Mouse (Mus musculus): ENCODE results near the gene Pacs2. TPM values are rescaled to one million over a fixed set of nuclear protein-coding genes. Genes with fewer than 3 reads are reported as not detected.
A peak's percentile ranks its signal among the peaks of the same experiment; 100 is the strongest.

Gene Pacs2
- total RNA-seq, 1 experiment, result 17.2 TPM

DNA sequence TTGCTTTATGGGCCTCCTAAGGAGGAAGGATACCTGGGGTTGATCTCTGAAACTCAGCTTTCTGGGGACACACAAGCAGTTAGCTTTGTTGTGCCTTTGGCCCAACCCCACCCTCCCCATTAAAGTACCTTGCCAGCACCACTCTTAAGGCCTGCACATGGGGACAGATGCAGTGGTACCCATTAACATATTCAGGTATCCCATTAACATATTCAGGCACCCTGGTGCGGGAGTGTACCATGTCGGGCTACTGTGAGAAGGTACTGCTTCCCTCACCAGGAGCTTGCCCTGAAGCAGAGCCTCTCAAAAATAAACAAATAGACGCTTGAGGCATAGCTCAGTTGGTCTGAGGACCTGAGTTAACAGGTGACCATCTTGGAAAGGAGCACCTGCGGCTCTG is 73.7 kb downstream of the Pacs2 start:
- DNase-seq (ENCODE audit: low read depth, low spot score), result no peak
- Histone ChIP-seq H3K27ac (ENCODE audit: insufficient read depth, low read depth, low read length, poor library complexity, severe bottlenecking) (no peak overlapping the region), H3K36me3 (ENCODE audit: control insufficient read depth, insufficient read depth, low read length, poor library complexity, severe bottlenecking) (no peaks in the 10 kb centered on the region), H3K9ac (ENCODE audit: insufficient read depth, low read depth, low read length, poor library complexity, severe bottlenecking) (no peak overlapping the region), H3K9me3 (ENCODE audit: control insufficient read depth, insufficient read depth, low read depth, low read length) (no peaks in the 10 kb centered on the region), H3K4me3 (ENCODE audit: insufficient read depth in 1 of 2, low read depth in 1 of 2, low read length in 2 of 2, poor library complexity in 1 of 2, severe bottlenecking in 1 of 2) (no peak overlapping the region), H3K4me1 (ENCODE audit: control insufficient read depth in 2 of 2, insufficient read depth in 2 of 2, low read length in 2 of 2, poor library complexity in 1 of 2) (peaks cover 0 to 13% of the 10 kb centered on the region in 2 experiments; a peak in 2 of 4 replicates)
- in situ Hi-C loops (cut with MboI; ENCODE audit: low sequenced_read_pairs in 2 of 2, unreplicated experiment in 2 of 2), result no loop called here
- no peak for TF ChIP-seq MAFK (IDR thresholded peaks at IDR 0.05; ENCODE audit: insufficient read depth, low read depth, low read length)
- no peak for TF ChIP-seq ZNF384 (IDR thresholded peaks at IDR 0.05; ENCODE audit: low read depth, low read length)
- TF ChIP-seq ZC3H11A (IDR thresholded peaks at IDR 0.05; ENCODE audit: borderline replicate concordance, low read depth, low read length), result no peak
- no peak for TF ChIP-seq CHD2 (IDR thresholded peaks at IDR 0.05; ENCODE audit: low read depth, low read length)

DNA sequence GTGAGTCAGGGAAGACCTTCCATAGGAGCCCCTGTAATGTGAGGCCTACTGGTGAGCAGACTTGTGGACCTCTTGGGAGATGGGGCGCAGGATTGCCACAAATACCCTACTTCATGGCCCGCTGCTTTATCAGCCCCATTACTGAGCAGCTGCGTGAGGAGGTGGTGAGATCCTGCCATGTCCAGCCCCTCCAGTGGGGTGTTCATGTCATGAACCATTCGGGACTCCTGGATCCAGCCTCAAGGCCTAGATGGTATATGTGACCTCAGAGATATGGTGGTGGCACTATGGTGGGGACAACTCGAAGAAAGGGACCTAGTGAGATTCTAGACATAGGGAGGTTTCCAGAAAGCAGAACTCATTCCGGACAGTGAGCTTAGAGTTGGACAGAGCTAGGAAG is 74.8 kb downstream of the Pacs2 start:
- Histone ChIP-seq H3K4me1 (ENCODE audit: control insufficient read depth in 2 of 2, insufficient read depth in 2 of 2, low read length in 2 of 2, poor library complexity in 1 of 2) (peaks cover 0 to 13% of the 10 kb centered on the region in 2 experiments; a peak in 2 of 4 replicates), H3K27ac (ENCODE audit: insufficient read depth, low read depth, low read length, poor library complexity, severe bottlenecking) (no peak overlapping the region), H3K4me3 (ENCODE audit: insufficient read depth in 1 of 2, low read depth in 1 of 2, low read length in 2 of 2, poor library complexity in 1 of 2, severe bottlenecking in 1 of 2) (no peak overlapping the region), H3K9me3 (ENCODE audit: control insufficient read depth, insufficient read depth, low read depth, low read length) (no peaks in the 10 kb centered on the region), H3K9ac (ENCODE audit: insufficient read depth, low read depth, low read length, poor library complexity, severe bottlenecking) (no peak overlapping the region), H3K36me3 (ENCODE audit: control insufficient read depth, insufficient read depth, low read length, poor library complexity, severe bottlenecking) (no peaks in the 10 kb centered on the region)
- in situ Hi-C loops (cut with MboI; ENCODE audit: low sequenced_read_pairs in 2 of 2, unreplicated experiment in 2 of 2), result no loop called here
- DNase-seq (ENCODE audit: low read depth, low spot score), result no peak
- no peak for TF ChIP-seq ZC3H11A (IDR thresholded peaks at IDR 0.05; ENCODE audit: borderline replicate concordance, low read depth, low read length)

- no peaks in the 10 kb centered on the region for H3K36me3 ChIP-seq (ENCODE audit: control insufficient read depth, insufficient read depth, low read length, poor library complexity, severe bottlenecking)
- TF ChIP-seq HCFC1 (IDR thresholded peaks at IDR 0.05; ENCODE audit: borderline replicate concordance, insufficient read depth, low read length) (no peak), ZC3H11A (IDR thresholded peaks at IDR 0.05; ENCODE audit: borderline replicate concordance, low read depth, low read length) (no peak), MAFK (IDR thresholded peaks at IDR 0.05; ENCODE audit: insufficient read depth, low read depth, low read length) (no peak), ZNF384 (IDR thresholded peaks at IDR 0.05; ENCODE audit: low read depth, low read length) (no peak), CHD2 (IDR thresholded peaks at IDR 0.05; ENCODE audit: low read depth, low read length) (no peak)
- H3K9me3 ChIP-seq (ENCODE audit: control insufficient read depth, insufficient read depth, low read depth, low read length), result no peaks in the 10 kb centered on the region
- H3K9ac ChIP-seq (ENCODE audit: insufficient read depth, low read depth, low read length, poor library complexity, severe bottlenecking), result no peak overlapping the region
- H3K27ac ChIP-seq (ENCODE audit: insufficient read depth, low read depth, low read length, poor library complexity, severe bottlenecking), result no peak overlapping the region
- no peak for DNase-seq (ENCODE audit: low read depth, low spot score)
- in situ Hi-C loops (cut with MboI; ENCODE audit: low sequenced_read_pairs in 2 of 2, unreplicated experiment in 2 of 2), result no loop called here
- no peak overlapping the region for H3K4me3 ChIP-seq (ENCODE audit: insufficient read depth in 1 of 2, low read depth in 1 of 2, low read length in 2 of 2, poor library complexity in 1 of 2, severe bottlenecking in 1 of 2)
- peaks cover 0 to 15% of the 10 kb centered on the region in 2 experiments; a peak in 2 of 4 replicates for H3K4me1 ChIP-seq (ENCODE audit: control insufficient read depth in 2 of 2, insufficient read depth in 2 of 2, low read length in 2 of 2, poor library complexity in 1 of 2)
These were observed 75.7 kb downstream of the Pacs2 start for GRCm38 (mm10) chr12:113090053-113090452.

- Histone ChIP-seq H3K27ac (ENCODE audit: insufficient read depth, low read depth, low read length, poor library complexity, severe bottlenecking) (no peak overlapping the region), H3K9me3 (ENCODE audit: control insufficient read depth, insufficient read depth, low read depth, low read length) (no peaks in the 10 kb centered on the region), H3K4me1 (ENCODE audit: control insufficient read depth in 2 of 2, insufficient read depth in 2 of 2, low read length in 2 of 2, poor library complexity in 1 of 2) (peaks cover 5 to 40% of the 10 kb centered on the region in 2 experiments; a peak in 2 of 4 replicates), H3K36me3 (ENCODE audit: control insufficient read depth, insufficient read depth, low read length, poor library complexity, severe bottlenecking) (no peaks in the 10 kb centered on the region; the same call in 1 of the 2 replicates), H3K4me3 (ENCODE audit: insufficient read depth in 1 of 2, low read depth in 1 of 2, low read length in 2 of 2, poor library complexity in 1 of 2, severe bottlenecking in 1 of 2) (peak overlapping the region; percentile 71 to 94; a peak in 3 of 4 replicates), H3K9ac (ENCODE audit: insufficient read depth, low read depth, low read length, poor library complexity, severe bottlenecking) (no peak overlapping the region)
- no peak for TF ChIP-seq MAFK (IDR thresholded peaks at IDR 0.05; ENCODE audit: insufficient read depth, low read depth, low read length)
- no peak for TF ChIP-seq HCFC1 (IDR thresholded peaks at IDR 0.05; ENCODE audit: borderline replicate concordance, insufficient read depth, low read length)
- no peak for TF ChIP-seq ZC3H11A (IDR thresholded peaks at IDR 0.05; ENCODE audit: borderline replicate concordance, low read depth, low read length)
- no peak for TF ChIP-seq ZNF384 (IDR thresholded peaks at IDR 0.05; ENCODE audit: low read depth, low read length)
- TF ChIP-seq CHD2 (IDR thresholded peaks at IDR 0.05; ENCODE audit: low read depth, low read length), result no peak
- in situ Hi-C loops (cut with MboI; ENCODE audit: low sequenced_read_pairs in 2 of 2, unreplicated experiment in 2 of 2), result no loop called here
- DNase-seq (ENCODE audit: low read depth, low spot score), result no peak
These were observed 82.7 kb downstream of the Pacs2 start for GRCm38 (mm10) chr12:113097040-113097439.

- no peaks in the 10 kb centered on the region; the same call in 1 of the 2 replicates for H3K36me3 ChIP-seq (ENCODE audit: control insufficient read depth, insufficient read depth, low read length, poor library complexity, severe bottlenecking)
- H3K9ac ChIP-seq (ENCODE audit: insufficient read depth, low read depth, low read length, poor library complexity, severe bottlenecking), result peak within 1 kb of the TSS; percentile 89
- peak within 1 kb of the TSS; percentile 88 to 94 for H3K4me3 ChIP-seq (ENCODE audit: insufficient read depth in 1 of 2, low read depth in 1 of 2, low read length in 2 of 2, poor library complexity in 1 of 2, severe bottlenecking in 1 of 2)
- H3K27ac ChIP-seq (ENCODE audit: insufficient read depth, low read depth, low read length, poor library complexity, severe bottlenecking), result peak within 1 kb of the TSS; percentile 33
- in situ Hi-C loops (cut with MboI; ENCODE audit: low sequenced_read_pairs in 2 of 2, unreplicated experiment in 2 of 2), result no loop called here
- no peak for DNase-seq (ENCODE audit: low read depth, low spot score)
- H3K4me1 ChIP-seq (ENCODE audit: control insufficient read depth in 2 of 2, insufficient read depth in 2 of 2, low read length in 2 of 2, poor library complexity in 1 of 2), result peaks cover 5 to 41% of the 10 kb centered on the region in 2 experiments; a peak in 2 of 4 replicates
- no peaks in the 10 kb centered on the region for H3K9me3 ChIP-seq (ENCODE audit: control insufficient read depth, insufficient read depth, low read depth, low read length)
- TF ChIP-seq HCFC1 (IDR thresholded peaks at IDR 0.05; ENCODE audit: borderline replicate concordance, insufficient read depth, low read length) (no peak), ZC3H11A (IDR thresholded peaks at IDR 0.05; ENCODE audit: borderline replicate concordance, low read depth, low read length) (no peak), MAFK (IDR thresholded peaks at IDR 0.05; ENCODE audit: insufficient read depth, low read depth, low read length) (no peak), CHD2 (IDR thresholded peaks at IDR 0.05; ENCODE audit: low read depth, low read length) (no peak), ZNF384 (IDR thresholded peaks at IDR 0.05; ENCODE audit: low read depth, low read length) (no peak)
These were observed 83.5 kb downstream of the Pacs2 start, which contains the start of gene Mta1 for GRCm38 (mm10) chr12:113097749-113098281. Mta1 (plus strand) TSS chr12:113098278.
